Mouse (Mus musculus) CH12.LX (cell line): ENCODE data around the gene Fgfr2.
"Not testable (repeated sequence)": the region's sequence is repeated elsewhere in the genome, so short reads cannot be mapped to it uniquely, and the experiment has no call there.

ENCODE experiments used
- CTCF ChIP-seq, 2 experiments: IDR thresholded peaks in 1 of 2; conservative IDR thresholded peaks in 1 of 2; 2 replicates each; pipeline ENCODE4 v1.5.1; 2011 to 2012; ENCODE audit warnings: low read depth in 2 of 2, low read length in 2 of 2, improper control_type of control experiment in 1 of 2, inconsistent platforms in 1 of 2, mild to moderate bottlenecking in 1 of 2, moderate library complexity in 1 of 2
- EP300 ChIP-seq: IDR thresholded peaks from 2 replicates; pipeline ENCODE4 v1.6.1; 2011; ENCODE audit warnings: low read length, improper control_type of control experiment
- HCFC1 ChIP-seq: IDR thresholded peaks from 2 replicates; pipeline ENCODE4 v1.6.1; 2012; ENCODE audit warnings: low read depth, mild to moderate bottlenecking, inconsistent platforms, low read length, improper control_type of control experiment
- MAFK ChIP-seq: IDR thresholded peaks from 2 replicates; pipeline ENCODE4 v1.6.1; 2011; ENCODE audit warnings: low read length, improper control_type of control experiment; ENCODE audit not compliant: insufficient replicate concordance
- MAZ ChIP-seq: IDR thresholded peaks from 2 replicates; pipeline ENCODE4 v1.6.1; 2012; ENCODE audit warnings: low read depth, mild to moderate bottlenecking, inconsistent platforms, low read length, improper control_type of control experiment, moderate library complexity
- NRF1 ChIP-seq: IDR thresholded peaks from 2 replicates; pipeline ENCODE4 v1.6.1; 2014; ENCODE audit warnings: low read depth, mild to moderate bottlenecking, inconsistent platforms, low read length, improper control_type of control experiment, moderate library complexity
- PAX5 ChIP-seq: IDR thresholded peaks from 2 replicates; pipeline ENCODE4 v1.6.1; 2012; ENCODE audit warnings: low read length, inconsistent platforms, mixed read lengths
- POLR2A ChIP-seq: IDR thresholded peaks from 2 replicates; pipeline ENCODE4 v1.6.1; 2011; ENCODE audit warnings: low read depth, mild to moderate bottlenecking, improper control_type of control experiment, low read length
- TCF12 ChIP-seq: IDR thresholded peaks from 2 replicates; pipeline ENCODE4 v1.6.1; 2014; ENCODE audit warnings: low read depth, mild to moderate bottlenecking, inconsistent platforms, low read length, improper control_type of control experiment
- ZKSCAN1 ChIP-seq: IDR thresholded peaks from 2 replicates; pipeline ENCODE4 v1.6.1; 2012; ENCODE audit warnings: low read depth, inconsistent platforms, low read length, improper control_type of control experiment, borderline replicate concordance
- ZMIZ1 ChIP-seq: IDR thresholded peaks from 2 replicates; pipeline ENCODE4 v1.6.1; 2012; ENCODE audit warnings: low read depth, mild to moderate bottlenecking, inconsistent platforms, low read length, improper control_type of control experiment

DNA sequence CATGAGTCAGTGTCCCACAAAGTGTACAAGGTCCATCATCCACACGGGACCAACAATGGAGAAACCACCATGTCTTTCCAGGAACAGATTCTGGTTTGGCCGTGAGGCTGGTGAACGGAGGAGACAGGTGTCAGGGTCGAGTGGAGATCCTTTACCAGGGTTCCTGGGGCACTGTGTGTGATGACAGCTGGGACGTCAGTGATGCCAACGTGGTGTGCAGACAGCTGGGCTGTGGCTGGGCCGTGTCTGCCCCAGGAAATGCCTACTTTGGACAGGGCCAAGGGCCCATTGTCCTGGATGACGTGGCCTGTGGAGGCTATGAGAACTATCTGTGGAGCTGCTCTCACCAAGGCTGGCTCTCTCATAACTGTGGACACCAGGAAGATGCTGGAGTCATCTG is 2073.3 kb downstream of the Fgfr2 start:
- TF ChIP-seq HCFC1; MAFK; EP300; TCF12; MAZ; PAX5; NRF1; ZMIZ1; ZKSCAN1; POLR2A; CTCF (conservative IDR thresholded peaks at IDR 0.05 in 1 of 2, IDR thresholded peaks at IDR 0.05 in 1 of 2; ENCODE audit: low read depth in 2 of 2, low read length in 2 of 2): not testable (repeated sequence)
